Mouse (Mus musculus) layer of hippocampus, postnatal 14 days (tissue): ENCODE measurements around the gene Morn5. TPM values are rescaled to one million over a fixed set of nuclear protein-coding genes. Genes with fewer than 3 reads are reported as not detected.

Experiments used
- DNase-seq, 2 experiments: peaks; one replicate each; pipeline ENCODE4 v3.0.0; 2021 to 2022; ENCODE audit warnings: low spot score in 2 of 2, mixed read lengths in 1 of 2
- total RNA-seq, 2 experiments: library from RNA; stranded (reverse); gene quantifications; 2 replicates each; pipeline ENCODE4 v1.2.3; 2021

Morn5 gene
- total RNA-seq, 2 experiments from 2014 or later, result 2.7 to 2.9 TPM

- DNase-seq, result no peak
These were observed 17.9 kb downstream of the Morn5 start for GRCm38 (mm10) chr2:36067132-36067531.

DNA sequence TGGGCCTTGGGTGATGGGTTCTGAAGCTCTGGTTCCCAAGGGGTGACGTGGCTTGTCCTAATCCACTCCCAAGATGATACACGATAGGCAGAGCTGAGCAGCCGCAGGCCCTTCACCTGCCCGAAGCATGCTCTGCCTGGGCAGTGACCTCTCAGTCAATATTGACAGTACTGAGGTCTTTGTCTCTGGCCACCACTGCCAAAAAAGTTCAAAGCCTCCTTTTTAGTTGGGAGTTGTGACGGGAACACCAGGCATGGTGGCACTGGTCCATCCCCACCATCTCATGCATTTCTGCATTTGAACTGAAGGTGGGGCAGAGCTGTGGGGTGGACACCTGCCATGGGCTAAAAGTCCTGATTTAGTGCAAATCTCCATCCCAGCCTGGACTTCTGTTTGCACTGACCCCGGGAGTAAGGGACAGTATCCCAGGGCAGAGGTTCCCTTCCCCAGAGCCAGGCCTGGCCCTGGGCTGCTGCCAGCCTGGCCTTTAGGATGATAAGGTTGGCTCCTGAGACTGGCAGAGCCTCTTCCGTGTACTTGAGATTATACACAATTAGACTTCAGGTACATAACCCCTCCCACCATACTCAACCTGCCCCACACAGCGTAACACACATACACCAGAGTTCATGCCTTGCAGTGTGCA lies 22.5 kb downstream of the Morn5 start:
- DNase-seq, result no peak

DNA sequence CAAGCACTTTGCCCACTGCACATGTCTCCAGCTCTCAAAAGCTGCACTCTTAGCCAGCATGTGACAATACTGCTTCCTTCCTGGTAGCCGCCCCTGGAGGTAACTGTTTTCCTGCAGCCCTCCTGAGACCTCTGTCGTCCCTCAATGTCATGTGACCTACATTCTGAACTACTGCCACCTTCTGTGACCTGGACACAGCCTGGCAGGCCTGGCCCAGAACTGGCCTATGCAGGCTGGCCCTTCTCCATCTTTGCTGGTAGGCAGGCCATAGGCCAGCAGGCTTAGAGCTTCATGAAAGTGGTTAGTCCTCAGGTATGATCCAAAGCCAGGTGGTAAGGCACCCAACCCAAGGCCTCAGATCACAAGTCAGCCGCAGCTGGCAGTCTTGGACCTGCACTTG lies 24.5 kb downstream of the Morn5 start:
- no peak for DNase-seq

- no peak for DNase-seq
These were observed 26.0 kb downstream of the Morn5 start for GRCm38 (mm10) chr2:36075210-36075609.

- no peak for DNase-seq
These were observed 28.0 kb downstream of the Morn5 start for GRCm38 (mm10) chr2:36077160-36077761.

- no peak for DNase-seq
These were observed 32.2 kb downstream of the Morn5 start for GRCm38 (mm10) chr2:36081446-36081845.

DNA sequence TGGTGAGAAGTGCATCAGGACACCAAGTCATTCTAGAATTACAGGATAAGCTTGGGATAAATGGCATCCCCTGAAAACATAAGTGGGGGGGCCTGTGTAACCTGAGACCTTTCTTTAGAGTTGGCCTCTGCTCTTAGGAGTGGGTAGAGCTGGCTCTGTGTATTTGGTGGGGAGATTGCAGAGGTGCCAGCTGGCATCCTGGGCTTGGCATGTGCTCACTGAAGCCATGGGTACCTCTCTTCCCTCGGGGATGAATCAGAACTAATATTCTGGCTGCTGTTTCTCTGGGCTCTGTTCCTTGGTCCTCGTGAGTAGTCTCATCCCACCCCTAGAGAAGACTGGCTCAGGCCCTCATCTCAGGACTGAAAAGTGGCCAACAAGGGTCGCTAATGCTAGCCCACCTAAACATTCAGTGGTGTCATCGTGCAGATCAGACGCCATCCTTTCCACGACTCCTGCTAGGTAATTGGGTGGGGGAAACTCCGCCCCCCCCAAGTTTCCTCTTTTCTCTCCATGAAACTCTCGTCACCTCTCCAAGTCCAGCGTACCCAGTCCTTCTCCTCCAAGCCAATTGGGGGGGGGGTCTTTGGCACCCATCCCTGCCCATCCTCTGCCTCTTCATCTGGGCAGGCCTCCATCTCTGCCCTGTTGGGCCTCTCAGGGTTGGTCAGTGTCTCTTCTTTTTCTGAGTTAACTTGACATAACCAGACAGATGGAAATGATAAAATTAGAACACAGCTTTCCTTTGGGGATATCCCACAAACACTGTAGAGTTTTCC lies 33.7 kb downstream of the Morn5 start:
- no peak for DNase-seq

- no peak for DNase-seq
These were observed 35.8 kb downstream of the Morn5 start for GRCm38 (mm10) chr2:36085041-36085440.

DNA sequence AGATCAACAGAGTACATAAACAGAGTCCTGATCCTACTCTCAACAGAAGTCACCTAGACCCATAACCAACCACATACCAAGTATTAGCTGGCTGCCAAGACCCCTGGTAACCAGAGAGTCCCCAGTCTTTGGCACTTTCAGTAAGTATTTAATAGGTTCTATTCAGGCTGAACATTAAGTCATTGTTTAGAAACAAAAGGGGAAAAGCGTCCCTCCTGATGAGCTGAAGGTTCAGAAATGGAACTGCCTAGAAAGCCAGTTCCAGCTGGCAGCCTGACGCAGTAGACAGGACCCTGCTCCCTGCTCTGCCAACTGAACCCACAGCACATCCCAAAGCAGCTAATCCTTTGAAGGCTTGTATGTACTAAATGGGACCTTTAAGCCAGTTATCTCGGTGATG lies 39.9 kb downstream of the Morn5 start:
- DNase-seq, result no peak

DNA sequence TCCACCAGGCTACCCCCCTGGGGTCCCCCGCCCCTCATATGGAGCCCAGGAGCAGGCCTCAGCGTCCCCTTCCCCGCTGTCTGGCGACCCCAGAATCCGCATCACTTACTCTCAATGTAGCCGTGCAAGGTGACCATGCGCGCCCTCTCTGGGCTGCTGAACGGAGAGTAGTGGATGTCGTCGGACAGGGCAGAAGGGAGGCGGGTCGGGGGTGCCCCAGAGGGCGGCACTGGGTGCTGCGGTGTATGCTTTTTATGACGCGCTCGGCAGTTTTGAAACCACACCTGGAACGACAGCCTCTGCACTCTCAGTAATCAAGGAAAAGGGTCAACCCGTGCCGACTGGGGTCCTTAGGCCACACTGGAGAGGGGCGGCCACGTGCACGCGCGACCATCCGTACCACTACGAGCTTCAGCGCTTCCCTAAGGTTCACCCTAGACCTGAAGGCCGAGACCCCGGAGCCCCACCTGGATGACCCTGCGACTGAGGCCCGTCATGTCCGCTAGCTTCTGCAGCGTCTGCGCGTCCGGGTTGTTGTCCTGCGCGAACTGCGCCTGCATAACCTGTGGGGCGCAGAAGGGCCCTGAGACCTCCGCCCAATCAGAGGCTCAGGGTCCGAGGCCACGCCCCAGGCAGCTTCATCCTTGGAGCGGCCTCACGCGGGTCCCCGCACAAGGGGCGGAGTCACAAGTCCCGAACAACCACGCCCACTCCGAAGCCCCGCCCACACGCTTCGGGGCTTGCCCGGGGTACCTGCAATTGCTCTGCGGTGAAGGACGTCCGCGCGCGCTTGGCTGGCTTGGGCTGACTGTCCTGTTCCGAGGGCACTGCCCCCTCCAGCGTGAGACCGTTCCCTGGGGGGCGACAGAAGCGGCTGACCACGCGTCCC lies 41.8 kb downstream of the Morn5 start:
- DNase-seq, result peak in 1 of 2 experiments; percentile 26

GRCm38 (mm10) chr2:36092748-36093147 lies 43.5 kb downstream of the Morn5 start:
- DNase-seq, result no peak

DNA sequence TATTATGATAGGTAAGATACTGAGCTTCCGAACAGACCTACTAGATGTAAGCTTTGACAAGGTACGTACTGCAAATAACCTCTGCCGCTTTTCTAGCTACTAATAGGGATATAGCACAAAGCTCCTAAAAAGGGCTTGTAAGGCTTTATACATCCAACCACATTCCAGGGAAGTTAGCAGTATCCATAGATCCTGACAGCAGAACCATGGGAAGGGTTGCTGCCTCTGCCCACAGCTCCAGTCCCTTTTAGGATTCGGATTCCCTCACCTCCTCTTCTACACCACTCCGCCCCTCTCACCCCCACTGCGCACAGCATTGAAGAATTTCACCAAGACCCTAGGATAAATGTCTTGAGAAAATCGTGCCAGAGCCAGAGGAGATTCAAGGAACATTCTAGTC lies 44.0 kb downstream of the Morn5 start:
- DNase-seq, result no peak

DNA sequence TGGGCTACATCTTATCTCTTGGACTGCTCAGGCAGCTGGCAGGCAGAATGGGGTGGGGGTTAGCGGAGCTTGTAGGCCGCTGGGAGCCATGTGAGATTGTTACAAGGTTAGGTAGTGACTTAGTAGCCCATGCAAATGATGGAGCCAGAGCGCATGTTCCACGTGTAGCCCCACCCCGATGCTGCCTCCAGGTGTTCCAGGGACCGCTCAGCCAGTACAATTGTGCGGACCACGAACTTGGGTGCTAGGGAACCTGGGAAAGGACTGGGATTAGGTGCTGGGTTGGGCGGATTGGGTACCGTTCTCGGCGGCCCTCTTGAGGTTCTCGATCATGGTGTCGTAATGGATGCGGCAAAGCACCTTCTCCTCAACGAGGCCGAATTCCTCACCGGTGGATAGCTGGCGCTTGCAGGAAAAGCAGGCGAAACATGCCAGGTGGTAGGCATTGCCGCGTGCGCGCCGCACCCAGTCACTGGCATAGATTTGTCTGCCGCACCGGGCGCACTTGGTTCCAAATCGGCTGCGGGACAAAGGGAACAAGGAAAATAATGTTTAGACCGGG lies 44.7 kb downstream of the Morn5 start:
- no peak for DNase-seq

GRCm38 (mm10) chr2:36097129-36097815 lies 48.0 kb downstream of the Morn5 start:
- DNase-seq, result no peak

- DNase-seq, result no peak
These were observed 48.8 kb downstream of the Morn5 start for GRCm38 (mm10) chr2:36098021-36098420.

DNA sequence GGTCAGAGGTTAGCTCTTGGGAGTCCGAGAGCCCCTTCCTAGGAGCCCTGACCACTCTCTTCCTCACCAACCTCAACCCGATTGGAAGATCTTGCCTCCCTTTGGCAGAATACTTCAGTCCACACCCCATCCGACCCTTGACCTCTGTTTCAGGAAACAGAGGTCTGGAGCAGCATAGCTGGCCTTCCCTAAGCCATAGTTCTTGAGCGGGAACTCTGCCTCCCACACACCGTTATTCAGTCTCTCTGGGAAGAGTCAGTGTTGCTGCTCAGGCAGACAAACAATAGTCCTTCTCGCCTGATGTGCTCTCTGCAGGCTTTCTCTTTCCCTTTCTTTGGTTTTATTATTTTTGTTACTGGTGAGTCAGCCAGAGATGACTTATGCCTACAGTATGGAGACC lies 50.5 kb downstream of the Morn5 start:
- DNase-seq, result no peak

DNA sequence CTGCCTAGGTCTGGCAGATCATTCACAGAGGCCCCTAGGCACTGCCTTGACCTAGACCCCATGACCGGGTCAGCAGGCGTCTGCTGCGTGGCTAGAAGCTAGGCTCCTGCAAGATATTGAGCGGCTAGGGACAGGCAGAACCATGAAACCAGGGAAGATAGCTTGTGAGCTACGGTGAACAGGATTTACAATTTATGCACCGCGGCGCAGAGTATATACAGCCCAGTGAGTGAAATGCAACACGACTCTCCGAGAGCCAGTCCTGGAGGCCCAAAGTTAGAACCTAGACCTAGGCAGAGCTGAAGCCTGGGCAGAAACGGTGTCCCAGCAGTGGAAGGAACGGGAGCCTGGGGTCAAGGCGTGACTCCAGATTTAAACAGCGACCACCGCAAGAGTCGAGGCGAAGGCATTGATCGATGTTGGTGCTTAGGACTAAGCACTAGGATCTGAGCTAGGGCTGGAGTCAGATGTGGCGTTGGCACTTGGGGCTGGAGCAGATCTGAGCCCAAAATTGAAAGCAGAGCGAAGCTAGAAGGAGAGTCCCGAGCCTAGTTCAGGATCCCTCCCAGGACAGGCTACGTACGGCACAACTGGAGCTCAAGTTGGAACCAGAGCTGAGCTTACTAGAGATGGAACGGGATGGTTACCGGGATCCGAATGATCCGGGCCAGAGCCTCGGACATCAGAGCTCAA lies 52.8 kb downstream of the Morn5 start:
- DNase-seq, result no peak

DNA sequence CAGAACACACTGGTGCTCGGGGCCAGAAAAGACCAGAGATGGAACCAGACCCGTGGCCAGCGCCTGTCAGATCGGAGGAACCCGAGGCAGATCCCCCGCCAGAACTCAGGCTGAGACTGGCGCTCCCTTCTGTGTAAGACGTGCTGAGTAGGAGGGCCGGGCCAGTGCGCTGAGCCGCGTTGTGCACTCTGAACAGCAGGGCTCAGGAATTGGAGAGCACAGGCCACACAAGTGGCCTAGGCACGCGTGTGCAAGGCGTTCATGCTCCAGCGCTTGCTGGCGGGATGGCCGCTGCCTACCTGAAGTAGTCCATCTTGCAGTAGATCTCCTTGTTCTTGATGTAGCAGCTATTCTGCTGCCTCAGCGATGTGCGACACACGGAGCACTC lies 53.3 kb downstream of the Morn5 start:
- no peak for DNase-seq

DNA sequence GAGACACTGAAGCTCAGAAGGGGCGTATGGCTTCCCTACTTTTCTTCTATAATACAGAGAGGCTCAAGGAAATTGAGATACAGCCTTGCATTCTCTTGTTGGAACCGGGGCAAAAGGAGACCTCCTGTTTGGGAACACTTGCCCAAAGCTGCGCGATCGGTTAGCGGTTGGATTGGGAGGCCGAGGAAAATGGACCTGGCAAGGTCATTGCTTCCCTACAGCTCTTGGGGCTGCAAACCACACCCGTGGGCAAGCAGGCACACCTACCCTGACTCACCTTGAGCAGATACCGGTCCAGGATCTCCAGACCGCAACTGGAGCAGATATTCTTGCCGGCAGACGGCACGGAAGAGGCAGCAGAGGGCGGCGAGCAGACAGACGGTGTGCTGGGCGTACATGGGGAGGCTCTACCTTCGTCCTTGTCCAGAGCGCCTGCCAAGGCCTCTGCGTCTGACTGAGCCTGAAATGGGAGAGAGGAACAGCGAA lies 53.9 kb downstream of the Morn5 start:
- DNase-seq, result no peak
